Mouse (Mus musculus) E14TG2a.4 (cell line): Measurements from ENCODE around the gene Fam133b.

Experiments used
- H3K27me3 ChIP-seq: 2 replicates; pipeline ENCODE4 v1.6.1; 2014; ENCODE audit warnings: low read length, control low read depth; ENCODE audit not compliant: insufficient read depth
- H3K36me3 ChIP-seq: 2 replicates; pipeline ENCODE4 v1.6.1; 2014; ENCODE audit warnings: low read length, control low read depth; ENCODE audit not compliant: insufficient read depth
- H3K4me1 ChIP-seq: replicated peaks from 2 replicates; pipeline ENCODE4 v1.6.1; 2014; ENCODE audit warnings: low read depth, low read length, control low read depth
- H3K4me3 ChIP-seq: replicated peaks from 2 replicates; pipeline ENCODE4 v1.5.1; 2014; ENCODE audit warnings: mild to moderate bottlenecking, low read length
- H3K9me3 ChIP-seq: 2 replicates; pipeline ENCODE4 v1.6.1; 2014; ENCODE audit warnings: low read length, control low read depth
- CTCF ChIP-seq: conservative IDR thresholded peaks from 2 replicates; pipeline ENCODE4 v1.5.1; 2014; ENCODE audit warnings: low read length
- NANOG ChIP-seq: IDR thresholded peaks from 2 replicates; pipeline ENCODE4 v1.6.1; 2014; ENCODE audit warnings: borderline replicate concordance, low read length, mixed read lengths
- POU5F1 ChIP-seq: IDR thresholded peaks from 2 replicates; pipeline ENCODE4 v1.6.1; 2014; ENCODE audit warnings: low read length, borderline replicate concordance

Fam133b gene

DNA sequence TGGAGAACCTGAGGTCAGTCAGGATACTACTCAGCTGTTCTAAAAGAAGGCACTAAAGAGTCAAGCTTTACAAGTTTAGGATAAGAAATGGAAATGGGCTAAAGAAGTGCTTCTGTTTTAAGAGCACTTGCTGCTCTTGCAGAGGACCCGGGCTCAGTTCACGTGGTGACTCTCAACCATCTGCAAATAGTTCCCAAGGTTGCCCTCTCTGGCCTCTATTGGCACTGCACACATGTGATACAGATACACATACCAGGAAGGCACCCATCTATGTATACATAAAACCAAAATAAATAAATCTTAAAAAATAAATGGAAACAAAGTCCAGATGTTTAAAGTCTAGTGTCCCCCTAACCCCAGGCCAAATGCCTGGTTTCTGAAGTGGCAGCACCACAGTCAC, 31.2 kb downstream of the Fam133b start:
- TF ChIP-seq POU5F1 = no peak
- TF ChIP-seq CTCF = 0 out of 2 replicates have a peak, but pooled peaks have one; percentile 8
- TF ChIP-seq NANOG = no peak
- Histone ChIP-seq H3K4me3 (no peak overlapping the region), H3K36me3 (peaks cover 92% of the 10 kb centered on the region), H3K4me1 (peaks cover 37% of the 10 kb centered on the region), H3K9me3 (peaks cover 8% of the 10 kb centered on the region; the same call in 1 of the 2 replicates), H3K27me3 (no peaks in the 10 kb centered on the region)

DNA sequence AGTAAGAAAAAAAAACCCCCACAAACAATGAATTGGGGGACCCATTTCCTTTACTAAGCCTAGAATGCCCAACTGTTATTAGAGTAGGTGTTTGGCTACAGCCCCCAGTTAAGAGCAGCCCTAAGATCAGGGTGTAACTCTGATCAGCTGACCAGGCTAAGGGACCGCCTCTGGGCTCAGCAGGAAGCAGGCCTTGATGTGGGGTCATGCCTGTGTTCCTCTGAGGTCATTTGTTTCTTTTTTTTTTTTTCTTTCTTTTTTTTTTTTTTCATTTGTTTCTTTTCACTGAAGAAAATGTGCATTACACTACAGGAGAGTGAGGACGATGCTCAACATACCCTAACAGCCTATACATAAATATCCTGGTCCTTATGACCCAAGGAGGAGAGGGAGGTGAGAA, 34.3 kb downstream of the Fam133b start:
- peaks cover 8% of the 10 kb centered on the region; the same call in 1 of the 2 replicates for H3K9me3 ChIP-seq

DNA sequence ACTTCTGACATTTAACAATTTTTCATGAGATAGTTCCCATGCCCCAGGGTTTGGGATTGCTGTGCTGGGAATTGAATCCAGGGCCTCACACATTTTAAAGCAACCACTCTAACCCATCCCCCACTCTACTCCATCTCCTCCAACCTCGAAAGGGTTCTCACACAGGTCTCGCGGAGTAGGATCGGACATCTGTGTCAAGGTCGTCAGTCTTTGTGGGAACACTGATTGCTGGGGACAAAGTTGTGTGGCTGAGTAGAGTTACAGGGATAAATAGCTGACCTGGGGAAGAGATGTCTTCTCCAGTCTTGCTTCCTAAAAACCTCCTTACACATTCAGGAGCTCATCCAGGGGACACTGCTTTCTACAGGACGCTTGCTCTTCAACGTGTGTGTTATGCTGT, 35.4 kb downstream of the Fam133b start:
- TF ChIP-seq POU5F1 (no peak), CTCF (no peak), NANOG (no peak; the same call in 1 of the 2 replicates)
- Histone ChIP-seq H3K4me3 (no peak overlapping the region), H3K36me3 (peaks cover 93% of the 10 kb centered on the region), H3K27me3 (no peaks in the 10 kb centered on the region), H3K9me3 (peaks cover 4% of the 10 kb centered on the region; the same call in 1 of the 2 replicates), H3K4me1 (peaks cover 45% of the 10 kb centered on the region)

More for the DNA sequence above, 34.3 kb downstream of the Fam133b start:
- Histone ChIP-seq H3K27me3 (no peaks in the 10 kb centered on the region), H3K4me3 (peak overlapping the region; percentile 20; the same call in 1 of the 2 replicates), H3K36me3 (peaks cover 93% of the 10 kb centered on the region), H3K4me1 (peaks cover 42% of the 10 kb centered on the region)
- no peak for TF ChIP-seq NANOG
- no peak for TF ChIP-seq POU5F1
- TF ChIP-seq CTCF = no peak

DNA sequence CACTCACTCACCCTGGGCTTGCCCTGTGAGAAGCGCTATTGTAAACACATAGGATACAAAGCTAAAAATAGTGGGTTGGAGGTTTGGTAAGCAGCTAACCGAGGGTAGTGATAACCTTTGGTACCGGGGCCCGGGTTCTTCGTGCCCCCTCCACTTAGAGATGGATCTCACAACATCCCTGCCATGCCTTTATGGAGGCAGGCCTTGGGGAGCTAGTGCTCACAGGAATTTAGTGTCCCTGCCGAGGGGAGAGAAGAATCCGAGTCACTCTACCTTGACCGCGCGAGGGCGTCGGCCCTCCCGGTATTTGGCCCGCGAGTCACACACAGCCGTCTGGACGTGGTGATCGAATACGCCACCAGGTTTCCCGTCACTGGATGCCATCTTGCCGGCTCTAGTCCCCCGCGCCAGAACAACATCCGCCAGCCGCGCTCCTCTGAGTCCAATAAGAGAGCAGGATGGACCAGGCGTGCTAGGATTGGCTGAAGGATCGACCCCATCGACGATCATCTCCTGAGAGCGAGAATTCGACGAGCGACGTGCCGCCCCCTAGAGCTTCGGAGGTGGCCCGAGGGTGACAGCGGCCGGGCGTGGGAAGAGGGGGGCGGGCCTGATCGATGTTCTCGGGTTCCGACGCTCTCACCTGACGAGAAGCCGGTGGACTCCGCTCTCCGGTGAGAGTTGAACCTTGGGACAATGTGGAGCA, 52.2 kb downstream of the Fam133b start, which contains the start of gene Pex1:
Pex1 (plus strand) TSS at position 374 of the 706 bp plus-strand sequence.
- no peaks in the 10 kb centered on the region for H3K9me3 ChIP-seq
- no peaks in the 10 kb centered on the region for H3K27me3 ChIP-seq
- H3K4me3 ChIP-seq = peak within 1 kb of the TSS; percentile 99
- H3K36me3 ChIP-seq = peaks cover 40% of the 10 kb centered on the region
- TF ChIP-seq POU5F1 = no peak
- TF ChIP-seq NANOG = no peak
- TF ChIP-seq CTCF = no peak
- H3K4me1 ChIP-seq = peaks cover 22% of the 10 kb centered on the region

DNA sequence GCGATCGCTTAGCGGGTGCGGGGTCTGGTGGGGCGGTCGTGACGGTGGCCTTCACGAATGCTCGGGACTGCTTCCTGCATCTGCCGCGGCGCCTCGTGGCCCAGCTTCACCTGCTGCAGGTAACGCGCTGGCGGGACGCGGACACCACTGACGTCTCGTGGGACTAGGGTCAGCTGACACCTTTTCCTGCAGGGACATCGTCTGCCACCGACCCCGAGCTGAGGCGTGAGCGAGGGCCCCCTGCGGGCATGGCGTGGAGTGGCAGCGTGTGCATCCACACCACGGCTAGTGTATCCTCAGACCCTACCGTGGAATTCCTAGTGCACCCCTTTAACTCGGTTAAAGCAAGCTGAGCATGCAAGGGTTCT, 52.8 kb downstream of the Fam133b start, which contains the start of gene Rbm48:
Rbm48 (minus strand) TSS at position 187 of the 368 bp plus-strand sequence.
- Histone ChIP-seq H3K4me3 (peak within 1 kb of the TSS; percentile 99), H3K27me3 (no peaks in the 10 kb centered on the region), H3K4me1 (peaks cover 22% of the 10 kb centered on the region), H3K9me3 (no peaks in the 10 kb centered on the region), H3K36me3 (peaks cover 34% of the 10 kb centered on the region)
- TF ChIP-seq POU5F1 (no peak), NANOG (no peak), CTCF (peak; percentile 13)

DNA sequence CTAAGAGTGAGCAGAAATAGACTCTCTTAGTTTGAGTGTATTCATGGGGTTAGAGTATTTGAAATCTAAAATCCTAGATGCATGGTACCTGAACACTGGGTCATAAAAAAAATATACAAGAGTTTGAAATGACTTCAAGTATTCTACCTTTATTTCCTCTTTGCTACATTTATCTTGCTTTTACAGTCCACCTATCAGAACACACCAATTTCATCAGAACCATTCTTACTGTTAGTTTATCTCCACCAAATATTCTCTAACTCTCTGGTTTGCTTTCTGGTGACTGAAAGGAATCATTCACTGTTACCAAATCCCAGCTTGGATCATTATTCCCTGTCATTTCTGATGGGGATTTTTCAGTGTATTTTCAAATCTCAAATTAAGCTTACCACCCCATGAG, 53.5 kb downstream of the Fam133b start:
- Histone ChIP-seq H3K9me3 (no peaks in the 10 kb centered on the region), H3K27me3 (no peaks in the 10 kb centered on the region), H3K36me3 (peaks cover 26% of the 10 kb centered on the region), H3K4me3 (peak overlapping the region; percentile 99), H3K4me1 (peaks cover 22% of the 10 kb centered on the region)
- TF ChIP-seq POU5F1 (no peak), NANOG (no peak), CTCF (no peak)

DNA sequence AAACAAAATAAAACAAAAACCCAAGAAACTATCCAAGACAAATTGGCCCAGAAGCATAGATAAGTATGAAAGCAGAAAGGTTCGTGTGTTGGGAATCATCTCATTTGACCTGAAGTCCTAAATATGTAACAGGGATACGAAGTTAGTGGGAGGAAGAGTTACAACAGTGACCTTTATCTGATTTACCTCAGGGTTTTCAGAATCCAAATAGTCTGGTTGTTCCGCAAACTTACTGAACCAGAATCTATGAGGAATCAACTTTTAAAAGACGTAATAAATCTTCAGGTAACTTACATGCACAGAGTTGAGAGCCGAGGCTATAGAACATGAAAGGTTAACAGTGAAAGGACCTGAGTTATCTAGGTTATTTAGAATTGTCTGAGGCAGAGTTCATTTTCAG, 55.1 kb downstream of the Fam133b start:
- Histone ChIP-seq H3K36me3 (peaks cover 12% of the 10 kb centered on the region), H3K4me3 (no peak overlapping the region), H3K9me3 (no peaks in the 10 kb centered on the region), H3K4me1 (peaks cover 22% of the 10 kb centered on the region), H3K27me3 (no peaks in the 10 kb centered on the region)
- TF ChIP-seq CTCF (no peak), POU5F1 (no peak), NANOG (no peak)

DNA sequence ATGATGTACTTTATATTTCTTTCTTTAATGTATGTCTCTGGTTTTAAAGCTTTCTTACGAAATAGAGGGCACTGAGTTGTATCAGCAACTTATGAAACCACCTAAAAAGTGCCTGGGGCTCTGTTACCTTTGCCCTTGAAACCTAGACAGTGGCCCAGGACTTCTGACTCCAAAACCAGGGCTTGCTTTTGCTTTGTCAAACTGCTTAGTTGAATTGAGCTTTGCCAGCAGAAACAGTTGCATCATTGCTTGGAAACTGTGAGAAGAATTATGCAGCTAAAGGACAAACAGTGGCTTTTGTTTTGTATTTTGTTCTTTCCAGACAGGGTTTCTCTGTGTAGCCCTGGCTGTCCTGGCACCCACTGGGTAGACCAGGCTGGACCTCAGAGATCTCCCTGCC, 56.7 kb downstream of the Fam133b start:
- Histone ChIP-seq H3K4me3 (no peak overlapping the region), H3K4me1 (peaks cover 6% of the 10 kb centered on the region), H3K27me3 (no peaks in the 10 kb centered on the region), H3K36me3 (peaks cover 11% of the 10 kb centered on the region), H3K9me3 (no peaks in the 10 kb centered on the region)
- TF ChIP-seq NANOG (no peak), CTCF (no peak), POU5F1 (no peak)
